8 mouse cellular contexts compared by ENCODE assay signal in the genomic region with DNA sequence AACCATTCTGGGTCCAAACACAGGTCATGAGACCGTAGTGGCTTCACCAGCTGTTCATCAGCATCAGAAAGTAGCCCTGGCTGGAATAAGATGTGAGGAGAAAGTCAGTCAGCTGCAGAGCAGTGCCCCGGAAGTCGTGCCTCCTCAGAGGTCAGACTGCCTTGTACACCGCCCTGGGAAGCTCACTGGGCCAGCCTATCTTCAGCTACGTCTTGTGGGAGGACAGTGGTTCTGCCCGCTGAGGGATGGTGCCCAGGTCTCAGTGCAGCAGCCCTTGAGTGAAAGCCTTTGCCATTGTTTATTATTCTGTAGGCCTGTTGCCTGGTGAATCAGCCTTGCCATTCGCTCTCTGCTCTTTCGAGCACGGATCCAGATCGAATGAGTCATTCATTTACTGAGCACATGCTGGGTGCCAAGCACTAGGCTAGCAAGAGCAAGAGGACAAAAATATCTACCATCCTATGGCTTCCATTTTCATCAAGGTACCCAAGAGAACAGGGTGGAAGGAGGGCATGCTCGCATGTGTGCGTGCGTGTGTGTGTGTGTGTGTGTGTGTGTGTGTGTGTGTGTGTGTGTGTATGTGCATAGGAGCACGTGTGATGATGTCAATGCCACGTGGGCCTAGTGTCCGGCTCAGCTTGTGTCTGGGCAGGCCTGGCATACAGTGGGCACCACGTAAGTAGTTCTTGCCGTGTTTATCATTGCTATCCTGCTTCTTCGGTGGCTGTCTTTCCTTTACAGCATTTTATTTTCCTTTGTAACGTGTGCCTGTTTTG.
DNase-seq lines count a peak whose midpoint lies in the region; ATAC-seq and TF ChIP-seq lines count a peak whose summit lies in the region.

No protein-coding gene starts in this region.

- H3K79me2 ChIP-seq in C2C12 (ENCODE audit: control insufficient read depth, insufficient read depth), result peaks cover 100% of the 10 kb centered on the region
- peaks cover 94% of the 10 kb centered on the region for H3K79me2 ChIP-seq in macrophage (ENCODE audit: inconsistent target)

- H3K36me3 ChIP-seq in C2C12 (ENCODE audit: control insufficient read depth, insufficient read depth) (peaks cover 76% of the 10 kb centered on the region), macrophage (ENCODE audit: inconsistent target) (no peaks in the 10 kb centered on the region)
- H3K36me3 ChIP-seq in hindbrain, embryonic 14.5 days (replicated peaks; ENCODE audit: control insufficient read depth, insufficient read depth), result no peaks in the 10 kb centered on the region

- WGBS in macrophage (ENCODE audit: missing documents), result 88% methylated on average over 20 of the region's 20 CpGs
- 83% methylated on average over 19 of the region's 20 CpGs for WGBS in hindbrain, embryonic 14.5 days

- H3K9me3 ChIP-seq in hindbrain, embryonic 14.5 days (ENCODE audit: control insufficient read depth, low read length), result no peaks in the 10 kb centered on the region

- peak overlapping the region; percentile 14 for H3ac ChIP-seq in C2C12 (ENCODE audit: control insufficient read depth, insufficient read length, low read depth)

- no peak overlapping the region for H3K9ac ChIP-seq in hindbrain, embryonic 14.5 days

- H3K4me1 ChIP-seq in hindbrain, embryonic 14.5 days (replicated peaks; ENCODE audit: control insufficient read depth, insufficient read depth, low read length), result no peaks in the 10 kb centered on the region

- DNase-seq in heart, adult 8-10 months (ENCODE audit: low spot score), result peak; percentile 48
- no peak for DNase-seq in heart, postnatal 4 days
- DNase-seq in adrenal gland, adult 8-10 months, result peak; percentile 69
- peak; percentile 55 for DNase-seq in kidney, adult 18-20 months
- no peak for DNase-seq in hindbrain, embryonic 14.5 days (ENCODE audit: low spot score)
- no peak for DNase-seq in spleen, postnatal 10 days (ENCODE audit: low spot score in 2 of 2)

- peak overlapping the region; percentile 24 for H3K27ac ChIP-seq in macrophage
- no peak overlapping the region for H3K27ac ChIP-seq in hindbrain, embryonic 14.5 days

- no peak overlapping the region for H3K4me2 ChIP-seq in hindbrain, embryonic 14.5 days (replicated peaks)

- H3K79me3 ChIP-seq in C2C12 (ENCODE audit: low read depth), result peaks cover 97% of the 10 kb centered on the region

- ATAC-seq in hindbrain, embryonic 14.5 days (ENCODE audit: low FRiP score), result no peak

- no peak for TF ChIP-seq CTCF in C2C12 (IDR thresholded peaks at IDR 0.05; ENCODE audit: control insufficient read depth, insufficient read depth, insufficient read length)

- H3K27me3 ChIP-seq in C2C12 (ENCODE audit: control insufficient read depth, insufficient read depth, insufficient read length), result no peaks in the 10 kb centered on the region
- H3K27me3 ChIP-seq in hindbrain, embryonic 14.5 days (ENCODE audit: control insufficient read depth, insufficient read depth, low read length), result no peaks in the 10 kb centered on the region

- no peak overlapping the region for H3K4me3 ChIP-seq in C2C12 (ENCODE audit: insufficient read depth, poor library complexity, severe bottlenecking)
- no peak overlapping the region for H3K4me3 ChIP-seq in macrophage (ENCODE audit: inconsistent target)
- H3K4me3 ChIP-seq in hindbrain, embryonic 14.5 days (replicated peaks; ENCODE audit: low read length), result no peak overlapping the region

TF ChIP-seq in C2C12, 6 proteins besides CTCF, POLR2A, EP300 and RAD21:
- peak; percentile 75 for TF ChIP-seq MYOD1 (IDR thresholded peaks at IDR 0.05; ENCODE audit: control insufficient read depth, insufficient read length, low read depth)
- TF ChIP-seq MAX (IDR thresholded peaks at IDR 0.05), result peak; percentile 99
- TF ChIP-seq USF1 (IDR thresholded peaks at IDR 0.05; ENCODE audit: low read depth), result peak; percentile 20
- no peak for TF ChIP-seq MYOG (IDR thresholded peaks at IDR 0.05; ENCODE audit: control insufficient read depth, extremely low read depth, insufficient read length)
- no peak for TF ChIP-seq CEBPB (IDR thresholded peaks at IDR 0.05; ENCODE audit: low read depth)
- peak; percentile 83 for TF ChIP-seq FOSL1 (IDR thresholded peaks at IDR 0.05; ENCODE audit: insufficient read depth, low read length, poor library complexity, severe bottlenecking)
TF ChIP-seq in C2C12: peak in this region for 4.

Comparison
In these comparisons a context has a peak if more than half of its experiments do, and no peak if none do; other contexts are left out.
1. DNase-seq: peak in heart, adult 8-10 months (single experiment), adrenal gland, adult 8-10 months (single experiment) and kidney, adult 18-20 months (single experiment); none in heart, postnatal 4 days (single experiment), hindbrain, embryonic 14.5 days (single experiment) and spleen, postnatal 10 days (0 of 2).